Mouse (Mus musculus): ENCODE results near the gene Tpcn2. TPM values are rescaled to one million over a fixed set of nuclear protein-coding genes. Genes with fewer than 3 reads are reported as not detected.
A peak's percentile ranks its signal among the peaks of the same experiment; 100 is the strongest.

Tpcn2 gene
- polyA plus RNA-seq, 1 experiment from 2014 or later: 5.3 TPM

- Histone ChIP-seq H3K36me3 (ENCODE audit: control insufficient read depth, insufficient read depth, low read length) (no peaks in the 10 kb centered on the region), H3K4me2 (replicated peaks; ENCODE audit: low read depth) (no peak overlapping the region), H3K9me3 (ENCODE audit: control insufficient read depth, low read length) (no peaks in the 10 kb centered on the region), H3K9ac (ENCODE audit: low read length) (no peak overlapping the region), H3K27ac (replicated peaks) (peak overlapping the region; percentile 5; the same call in 1 of the 2 replicates), H3K4me3 (ENCODE audit: low read depth, low read length) (no peak overlapping the region), H3K4me1 (replicated peaks; ENCODE audit: control insufficient read depth, insufficient read depth) (peaks cover 11% of the 10 kb centered on the region), H3K27me3 (ENCODE audit: control insufficient read depth, insufficient read depth, low read length) (no peaks in the 10 kb centered on the region)
- ATAC-seq (ENCODE audit: low FRiP score, low TSS enrichment) (0 out of 2 replicates have a peak, but pooled peaks have one; percentile 13), DNase-seq (ENCODE audit: low spot score) (no peak)
- TF ChIP-seq EP300 (optimal IDR thresholded peaks at IDR 0.05) (no peak), CTCF (IDR thresholded peaks at IDR 0.05; ENCODE audit: low read depth) (no peak)
- 44% methylated on average over 5 of the region's 5 CpGs for WGBS
These were observed 88.5 kb downstream of the Tpcn2 start for GRCm38 (mm10) chr7:145195186-145195927.

GRCm38 (mm10) chr7:145194455-145195161 lies 89.2 kb downstream of the Tpcn2 start:
- H3K9me3 ChIP-seq (ENCODE audit: control insufficient read depth, low read length): no peaks in the 10 kb centered on the region
- no peak; the same call in 1 of the 2 replicates for ATAC-seq (ENCODE audit: low FRiP score, low TSS enrichment)

DNA sequence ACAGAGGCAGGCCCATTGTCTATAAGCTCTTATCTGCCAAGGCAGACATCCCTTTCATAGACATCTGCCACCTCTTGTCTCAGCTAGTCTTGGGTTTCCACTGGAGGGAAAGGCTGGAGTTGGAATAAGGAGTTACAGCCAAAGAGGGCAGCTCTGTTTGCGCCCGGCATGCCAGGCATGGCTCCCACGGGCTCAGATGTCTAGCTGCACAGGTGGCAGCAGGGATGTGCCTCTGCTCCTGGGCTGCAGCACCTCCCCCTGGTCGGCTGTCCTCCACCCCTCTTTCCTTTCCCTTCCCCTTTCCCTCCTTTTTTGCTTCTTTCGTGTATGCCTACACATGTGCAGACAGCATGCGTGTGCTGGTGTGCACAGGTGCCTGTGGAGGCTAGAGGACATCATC lies 91.0 kb downstream of the Tpcn2 start:
- Histone ChIP-seq H3K4me2 (replicated peaks; ENCODE audit: low read depth) (no peak overlapping the region), H3K27ac (replicated peaks) (no peak overlapping the region), H3K36me3 (ENCODE audit: control insufficient read depth, insufficient read depth, low read length) (no peaks in the 10 kb centered on the region), H3K4me1 (replicated peaks; ENCODE audit: control insufficient read depth, insufficient read depth) (peaks cover 11% of the 10 kb centered on the region), H3K4me3 (ENCODE audit: low read depth, low read length) (no peak overlapping the region), H3K27me3 (ENCODE audit: control insufficient read depth, insufficient read depth, low read length) (no peaks in the 10 kb centered on the region), H3K9me3 (ENCODE audit: control insufficient read depth, low read length) (no peaks in the 10 kb centered on the region), H3K9ac (ENCODE audit: low read length) (no peak overlapping the region)
- DNase-seq (ENCODE audit: low spot score): no peak
- no peak for TF ChIP-seq CTCF (IDR thresholded peaks at IDR 0.05; ENCODE audit: low read depth)
- no peak for TF ChIP-seq EP300 (optimal IDR thresholded peaks at IDR 0.05)
- 73% methylated on average over 6 of the region's 6 CpGs for WGBS
- no peak for ATAC-seq (ENCODE audit: low FRiP score, low TSS enrichment)

More at GRCm38 (mm10) chr7:145194455-145195161, 89.2 kb downstream of the Tpcn2 start:
- Histone ChIP-seq H3K4me2 (replicated peaks; ENCODE audit: low read depth) (no peak overlapping the region), H3K4me3 (ENCODE audit: low read depth, low read length) (no peak overlapping the region), H3K27me3 (ENCODE audit: control insufficient read depth, insufficient read depth, low read length) (no peaks in the 10 kb centered on the region), H3K27ac (replicated peaks) (peak overlapping the region; percentile 5), H3K4me1 (replicated peaks; ENCODE audit: control insufficient read depth, insufficient read depth) (peaks cover 11% of the 10 kb centered on the region), H3K36me3 (ENCODE audit: control insufficient read depth, insufficient read depth, low read length) (no peaks in the 10 kb centered on the region), H3K9ac (ENCODE audit: low read length) (no peak overlapping the region)
- 56% methylated on average over 3 of the region's 3 CpGs for WGBS
- no peak for DNase-seq (ENCODE audit: low spot score)
- TF ChIP-seq CTCF (IDR thresholded peaks at IDR 0.05; ENCODE audit: low read depth): no peak
- no peak for TF ChIP-seq EP300 (optimal IDR thresholded peaks at IDR 0.05)

GRCm38 (mm10) chr7:145190520-145190919 lies 93.3 kb downstream of the Tpcn2 start:
- Histone ChIP-seq H3K9me3 (ENCODE audit: control insufficient read depth, low read length) (no peaks in the 10 kb centered on the region), H3K4me1 (replicated peaks; ENCODE audit: control insufficient read depth, insufficient read depth) (peaks cover 9% of the 10 kb centered on the region), H3K9ac (ENCODE audit: low read length) (no peak overlapping the region), H3K27me3 (ENCODE audit: control insufficient read depth, insufficient read depth, low read length) (no peaks in the 10 kb centered on the region), H3K4me2 (replicated peaks; ENCODE audit: low read depth) (no peak overlapping the region), H3K36me3 (ENCODE audit: control insufficient read depth, insufficient read depth, low read length) (no peaks in the 10 kb centered on the region), H3K27ac (replicated peaks) (no peak overlapping the region), H3K4me3 (ENCODE audit: low read depth, low read length) (no peak overlapping the region)
- TF ChIP-seq EP300 (optimal IDR thresholded peaks at IDR 0.05): no peak
- DNase-seq (ENCODE audit: low spot score): no peak
- ATAC-seq (ENCODE audit: low FRiP score, low TSS enrichment): no peak

GRCm38 (mm10) chr7:145189342-145189741 lies 94.5 kb downstream of the Tpcn2 start:
- Histone ChIP-seq H3K27ac (replicated peaks) (no peak overlapping the region), H3K4me2 (replicated peaks; ENCODE audit: low read depth) (no peak overlapping the region), H3K9me3 (ENCODE audit: control insufficient read depth, low read length) (no peaks in the 10 kb centered on the region), H3K4me3 (ENCODE audit: low read depth, low read length) (no peak overlapping the region), H3K9ac (ENCODE audit: low read length) (no peak overlapping the region), H3K36me3 (ENCODE audit: control insufficient read depth, insufficient read depth, low read length) (no peaks in the 10 kb centered on the region), H3K27me3 (ENCODE audit: control insufficient read depth, insufficient read depth, low read length) (no peaks in the 10 kb centered on the region), H3K4me1 (replicated peaks; ENCODE audit: control insufficient read depth, insufficient read depth) (peaks cover 6% of the 10 kb centered on the region; the same call in 1 of the 2 replicates)
- WGBS: 54% methylated on average over 8 of the region's 8 CpGs
- ATAC-seq (ENCODE audit: low FRiP score, low TSS enrichment): no peak
- DNase-seq (ENCODE audit: low spot score): no peak
- TF ChIP-seq EP300 (optimal IDR thresholded peaks at IDR 0.05) (no peak), CTCF (IDR thresholded peaks at IDR 0.05; ENCODE audit: low read depth) (no peak)

DNA sequence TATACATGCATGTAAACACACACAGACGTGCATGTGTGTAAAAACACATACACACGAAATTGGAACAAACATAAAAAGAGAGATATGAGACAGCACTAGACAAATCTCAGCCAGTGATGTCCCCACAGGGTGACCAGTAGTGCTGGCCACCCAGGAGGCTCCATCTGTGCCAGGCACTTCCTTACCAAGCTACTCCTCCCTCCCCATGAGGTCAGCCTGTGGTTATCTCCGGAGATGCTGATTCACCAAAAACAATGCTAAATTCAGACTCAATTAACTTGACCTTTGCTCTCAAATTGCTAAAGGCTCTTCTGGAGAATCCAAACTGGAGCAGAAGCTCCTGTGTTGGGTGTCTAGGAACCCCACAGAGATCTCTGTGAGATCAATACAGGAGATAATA lies 96.0 kb downstream of the Tpcn2 start:
- ATAC-seq (ENCODE audit: low FRiP score, low TSS enrichment) (no peak), DNase-seq (ENCODE audit: low spot score) (no peak)
- no peak overlapping the region for H3K27ac ChIP-seq (replicated peaks)
- 67% methylated on average over 3 of the region's 3 CpGs for WGBS
- no peak overlapping the region for H3K9ac ChIP-seq (ENCODE audit: low read length)
- no peaks in the 10 kb centered on the region for H3K36me3 ChIP-seq (ENCODE audit: control insufficient read depth, insufficient read depth, low read length)
- H3K4me1 ChIP-seq (replicated peaks; ENCODE audit: control insufficient read depth, insufficient read depth): no peaks in the 10 kb centered on the region
- no peak overlapping the region for H3K4me3 ChIP-seq (ENCODE audit: low read depth, low read length)
- H3K9me3 ChIP-seq (ENCODE audit: control insufficient read depth, low read length): no peaks in the 10 kb centered on the region
- H3K27me3 ChIP-seq (ENCODE audit: control insufficient read depth, insufficient read depth, low read length): no peaks in the 10 kb centered on the region
- H3K4me2 ChIP-seq (replicated peaks; ENCODE audit: low read depth): no peak overlapping the region
- TF ChIP-seq EP300 (optimal IDR thresholded peaks at IDR 0.05): no peak
- no peak for TF ChIP-seq CTCF (IDR thresholded peaks at IDR 0.05; ENCODE audit: low read depth)

Measured in stomach, postnatal 0 days (tissue).